Mouse (Mus musculus) adrenal gland, postnatal 25 days (tissue): ENCODE data around the gene Man1b1. TPM values are rescaled to one million over a fixed set of nuclear protein-coding genes. Genes with fewer than 3 reads are reported as not detected.

Experiments used
- DNase-seq: peaks from one replicate; pipeline ENCODE4 v3.0.0; 2021; ENCODE audit warnings: mixed read lengths
- total RNA-seq: library from RNA; stranded (reverse); gene quantifications from 2 replicates; pipeline ENCODE4 v1.2.3, GENCODE M21; 2021

Man1b1 gene
- total RNA-seq, 1 experiment from 2014 or later = 57.9 TPM

- DNase-seq = no peak
Observed at GRCm38 (mm10) chr2:25364313-25364712, 32.2 kb downstream of the Man1b1 start.

DNA sequence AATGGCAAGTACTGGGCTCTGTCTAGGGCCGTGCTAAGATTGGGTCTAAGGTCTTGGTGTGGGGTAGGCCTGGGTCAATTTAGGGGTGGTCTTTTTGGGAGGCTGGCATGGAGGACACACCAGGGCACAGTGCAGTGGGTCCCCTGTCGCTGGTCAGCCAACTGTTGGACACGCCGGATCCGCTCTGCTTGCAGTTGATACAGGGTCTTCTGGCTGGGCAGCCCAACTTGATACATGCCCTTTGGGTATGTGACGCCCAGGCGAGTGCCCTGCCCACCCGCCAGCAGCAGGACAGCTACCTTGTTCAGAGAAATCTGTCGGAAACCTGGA lies 32.6 kb downstream of the Man1b1 start:
- no peak for DNase-seq

DNA sequence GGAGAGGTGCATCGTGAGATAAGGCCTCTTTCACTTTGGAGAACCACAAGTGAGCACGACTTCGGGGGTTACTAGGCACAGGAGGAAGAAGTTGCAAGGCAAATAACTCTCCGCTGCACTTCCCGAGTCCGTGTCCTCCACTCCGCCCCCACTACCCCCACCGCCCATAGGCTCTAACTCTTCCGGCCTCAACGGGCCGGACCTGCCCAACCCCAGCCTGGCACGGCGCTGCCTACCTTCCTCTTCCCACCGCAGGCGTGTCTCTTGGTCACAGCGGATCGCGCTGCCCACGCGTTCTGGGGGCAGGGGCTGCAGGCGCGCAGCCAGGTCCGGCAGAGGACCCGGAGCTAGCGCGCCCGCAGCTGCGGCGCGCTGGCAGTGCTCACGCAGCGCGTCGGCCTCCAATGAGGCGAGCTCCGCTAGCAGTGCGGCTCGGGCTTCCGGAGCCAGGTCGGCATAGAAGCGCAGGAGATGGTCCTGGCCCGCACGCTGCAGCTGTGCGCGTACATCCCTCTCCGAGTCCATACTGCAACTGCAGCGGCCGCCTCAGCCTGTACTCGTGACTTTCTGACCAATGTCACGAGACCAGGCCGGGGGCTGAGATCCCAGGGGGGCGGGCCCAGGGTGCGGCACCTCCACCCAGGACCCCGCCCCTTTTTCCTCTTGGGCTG lies 33.1 kb downstream of the Man1b1 start, which contains the start of gene Uap1l1:
TSS of gene Uap1l1 (minus strand) at position 592 of the 671 bp plus-strand sequence.
- DNase-seq = peak; percentile 83

- DNase-seq = no peak
Observed at GRCm38 (mm10) chr2:25369996-25370395, 37.9 kb downstream of the Man1b1 start.

GRCm38 (mm10) chr2:25371764-25372643 lies 39.9 kb downstream of the Man1b1 start, which contains the start of gene Sapcd2:
Gene Sapcd2 (plus strand): TSS chr2:25372321.
- DNase-seq = peak; percentile 85

- no peak for DNase-seq
Observed at GRCm38 (mm10) chr2:25372644-25373391, 40.7 kb downstream of the Man1b1 start.

DNA sequence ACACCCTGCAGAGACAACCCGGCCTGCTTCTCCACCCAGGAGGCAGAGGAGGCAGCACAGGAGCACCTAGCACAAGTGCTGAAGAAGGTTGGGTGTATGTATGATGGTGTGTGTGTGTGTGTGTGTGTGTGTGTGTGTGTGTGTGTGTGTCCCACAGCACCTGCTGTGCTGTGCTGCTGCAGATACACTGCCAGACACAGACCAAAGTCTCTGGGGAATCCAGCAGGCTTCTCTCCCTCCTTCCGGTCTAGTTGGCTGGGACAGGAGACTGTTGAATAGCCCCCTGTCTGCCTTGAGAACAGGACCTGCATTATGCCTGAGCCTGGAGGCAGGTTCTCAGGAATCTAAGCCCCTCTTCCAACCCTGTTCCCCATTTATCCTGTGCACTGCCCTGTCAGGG lies 41.3 kb downstream of the Man1b1 start:
- DNase-seq = no peak

- peak; percentile 57 for DNase-seq
Observed at GRCm38 (mm10) chr2:25376589-25376988, 44.5 kb downstream of the Man1b1 start.

DNA sequence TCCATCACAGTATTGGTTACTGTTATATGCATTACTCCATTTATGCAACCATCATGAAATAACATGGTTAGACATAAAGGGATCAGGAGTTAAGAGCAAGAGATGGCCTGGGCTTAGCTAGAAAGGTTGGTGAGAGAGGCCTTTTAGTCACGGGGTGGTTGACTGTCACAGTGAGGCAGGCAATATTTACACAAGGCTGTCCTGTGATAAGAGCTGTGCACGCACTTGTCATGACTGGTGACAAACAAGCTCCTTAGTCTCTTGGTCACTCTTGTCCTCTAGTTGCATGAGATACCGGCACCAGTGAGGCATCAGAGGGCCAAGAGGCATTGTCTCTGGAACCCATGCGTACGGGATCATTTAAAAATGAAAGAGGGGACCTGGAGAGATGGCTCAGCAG lies 52.4 kb downstream of the Man1b1 start:
- no peak for DNase-seq

- no peak for DNase-seq
Observed at GRCm38 (mm10) chr2:25391266-25391665, 59.1 kb downstream of the Man1b1 start.

DNA sequence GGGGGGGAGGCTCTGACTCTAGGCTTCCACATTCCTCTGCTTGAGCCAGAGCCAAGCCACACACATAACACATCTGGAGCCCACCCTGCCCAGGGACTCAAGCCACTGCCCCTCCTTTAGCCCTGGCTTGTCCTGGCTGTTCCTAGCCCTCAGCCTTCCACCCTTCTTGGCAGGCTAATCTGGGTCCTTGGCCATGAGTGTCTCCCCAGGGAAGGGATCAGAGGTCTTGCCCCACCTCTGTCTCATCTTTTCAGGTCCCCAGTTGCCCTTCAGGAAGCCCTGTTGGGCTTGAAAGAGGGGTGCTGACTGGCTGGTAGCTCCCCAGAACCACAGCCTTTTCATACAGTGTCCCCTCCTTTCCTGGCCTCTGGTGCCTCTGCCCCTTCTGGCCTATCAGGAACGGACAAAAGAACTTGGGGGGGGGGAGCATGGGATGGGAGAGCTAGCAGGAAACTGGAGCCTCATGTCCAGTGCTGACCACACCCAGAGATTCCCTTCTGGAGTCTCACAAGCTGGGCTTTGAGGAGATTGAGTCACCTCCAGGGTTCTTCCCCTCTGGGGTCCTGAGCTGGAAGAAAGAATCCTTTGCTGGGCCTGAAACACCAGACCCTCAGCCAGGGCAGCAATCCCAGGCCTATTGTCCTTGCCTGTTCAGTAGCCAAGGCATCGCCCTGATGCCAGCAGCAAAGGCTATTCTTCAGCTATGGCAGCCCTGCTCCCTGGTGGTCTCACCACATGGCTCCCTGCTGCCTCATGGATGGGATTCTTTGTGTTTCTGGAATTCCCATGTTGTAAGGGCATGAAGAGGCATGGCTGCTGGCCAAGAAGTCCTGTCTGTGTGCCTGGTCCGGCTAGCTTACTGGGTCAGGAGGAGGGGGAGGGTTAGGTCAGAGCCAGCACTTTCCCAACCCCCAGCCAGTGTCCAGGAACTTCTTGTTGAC lies 62.4 kb downstream of the Man1b1 start:
- no peak for DNase-seq

DNA sequence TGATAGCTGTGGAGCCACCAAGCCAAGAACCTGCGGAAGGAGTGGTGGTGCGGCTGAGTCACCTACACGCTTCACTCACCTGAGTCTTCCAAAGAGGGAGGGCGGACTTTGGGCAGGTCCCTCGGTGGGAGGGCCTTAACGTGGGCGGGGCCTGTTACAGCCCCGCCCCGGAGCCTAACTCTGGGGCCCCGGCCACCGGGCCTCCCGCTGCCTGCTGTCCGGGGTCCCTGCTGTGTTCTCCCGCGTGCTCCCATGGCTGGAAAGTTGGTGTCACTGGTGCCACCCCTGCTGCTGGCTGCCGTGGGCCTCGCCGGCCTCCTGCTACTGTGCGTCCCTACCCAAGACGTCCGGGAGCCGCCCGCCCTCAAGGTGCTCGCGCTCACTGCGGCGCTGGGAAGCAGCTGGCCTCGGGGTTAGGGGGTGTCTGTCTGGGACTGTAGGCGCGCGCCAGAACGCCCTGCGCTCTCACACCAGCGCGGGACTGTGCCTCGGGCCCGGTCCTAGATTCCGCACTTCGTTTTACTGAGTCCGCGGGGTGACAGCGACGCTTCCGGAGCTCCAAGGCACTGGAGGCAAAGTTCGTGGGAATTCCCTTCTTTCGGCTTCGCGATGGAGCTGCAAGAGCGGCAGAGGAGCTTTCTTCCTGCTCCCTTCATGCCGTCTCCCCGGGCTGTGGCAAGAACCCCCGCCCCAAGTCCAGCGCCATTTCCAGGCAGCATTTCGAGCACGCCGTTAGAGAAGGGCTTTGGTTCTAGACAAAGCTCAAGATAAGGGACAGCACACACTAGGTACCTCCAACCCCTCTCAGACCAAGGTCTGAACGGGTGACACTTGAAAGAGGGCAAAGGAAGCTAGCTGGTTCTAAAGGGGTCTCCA lies 63.8 kb downstream of the Man1b1 start, which contains the start of gene Entpd2:
TSS of gene Entpd2 (plus strand) at position 154 of the 876 bp plus-strand sequence.
- peak; percentile 27 for DNase-seq

- DNase-seq = peak; percentile 17
Observed at GRCm38 (mm10) chr2:25396597-25396983, 64.5 kb downstream of the Man1b1 start.

DNA sequence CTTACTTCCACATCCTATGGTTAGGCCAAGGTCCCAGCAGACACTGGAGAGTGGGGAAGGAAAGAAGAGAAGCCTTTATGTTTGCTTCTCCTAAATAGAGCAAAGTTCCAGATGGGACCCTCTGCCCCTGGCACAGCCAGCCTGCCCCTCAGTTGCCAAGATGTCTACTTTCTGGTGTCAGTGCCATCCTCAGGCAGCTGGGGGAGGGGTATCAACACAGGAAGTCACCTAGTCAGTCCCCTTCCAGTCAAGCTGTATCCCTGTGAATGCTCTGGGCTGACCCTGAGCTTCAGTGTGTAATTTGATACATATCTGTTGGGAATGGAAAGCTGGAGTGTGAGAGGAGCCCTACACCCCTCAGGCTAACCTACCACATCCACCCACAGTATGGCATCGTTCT lies 64.9 kb downstream of the Man1b1 start:
- no peak for DNase-seq

GRCm38 (mm10) chr2:25398065-25398464 lies 65.9 kb downstream of the Man1b1 start:
- DNase-seq = no peak

- no peak for DNase-seq
Observed at GRCm38 (mm10) chr2:25399051-25399450, 66.9 kb downstream of the Man1b1 start, which contains the start of gene Npdc1. Gene Npdc1 (plus strand): TSS chr2:25399351.

GRCm38 (mm10) chr2:25400291-25400690 lies 68.2 kb downstream of the Man1b1 start:
- no peak for DNase-seq

DNA sequence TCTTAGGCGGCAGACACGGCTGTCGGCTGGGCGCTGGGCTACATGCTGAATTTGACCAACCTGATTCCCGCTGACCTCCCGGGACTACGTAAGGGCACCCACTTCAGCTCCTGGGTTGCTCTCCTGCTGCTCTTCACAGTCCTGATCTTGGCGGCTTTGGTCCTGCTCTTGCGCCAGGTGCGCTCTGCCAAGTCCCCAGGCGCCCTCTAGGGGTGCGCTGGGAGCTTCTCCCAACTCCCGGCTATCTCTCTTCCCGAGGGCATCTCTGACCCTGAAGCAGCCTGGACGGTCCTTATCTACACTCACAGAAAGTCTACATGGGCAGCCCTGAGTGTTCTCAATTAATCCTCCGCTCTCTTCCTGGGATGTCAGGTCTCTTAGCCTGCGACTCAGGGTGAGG lies 68.6 kb downstream of the Man1b1 start:
- peak; percentile 76 for DNase-seq
